Mouse (Mus musculus) liver, embryonic 14.5 days (tissue): ENCODE measurements at regions not wholly inside any gene's neighbourhood (a gene's known extent, or its start where the extent isn't known, plus 50 kb on each side); places are given as distances from the start of the nearest gene placed in this dataset.

ENCODE experiments used
- ATAC-seq: fragments of 200-750 bp; cut with Nextera tagmentation; 2 replicates; pipeline ENCODE4 v1.8.0; 2017; ENCODE audit warnings: moderate number of reproducible peaks, mild to moderate bottlenecking, moderate library complexity; ENCODE audit not compliant: insufficient read depth
- DNase-seq, 3 experiments: peaks; one replicate each; pipeline ENCODE4 v3.0.0-alpha.2; 2012 to 2013; ENCODE audit warnings: low read depth in 3 of 3, low spot score in 3 of 3
- H3K27ac ChIP-seq: fragments of 300-500 bp; sonication (generic); 2 replicates; pipeline ENCODE4 v1.5.1; 2014; ENCODE audit warnings: moderate library complexity, mild to moderate bottlenecking, control low read depth, inconsistent platforms
- H3K27me3 ChIP-seq: fragments of 300-500 bp; sonication (generic); 2 replicates; pipeline ENCODE4 v1.6.1; 2014; ENCODE audit warnings: mild to moderate bottlenecking, low read length, moderate library complexity; ENCODE audit not compliant: control insufficient read depth, insufficient read depth
- H3K36me3 ChIP-seq: fragments of 300-500 bp; sonication (generic); replicated peaks from 2 replicates; pipeline ENCODE4 v1.6.1; 2014; ENCODE audit warnings: low read depth; ENCODE audit not compliant: control insufficient read depth, insufficient read depth
- H3K4me1 ChIP-seq, 2 experiments: fragments of 200-500 bp in 1 of 2; fragments of 300-500 bp in 1 of 2; sonication (generic) in 1 of 2; replicated peaks; 2 replicates each; pipeline ENCODE4 v1.6.1; 2012 to 2014; ENCODE audit warnings: antibody characterized with exemption in 1 of 2, inconsistent platforms in 1 of 2, low read length in 1 of 2; ENCODE audit not compliant: control insufficient read depth in 2 of 2, insufficient read depth in 2 of 2
- H3K4me2 ChIP-seq: fragments of 300-500 bp; sonication (generic); 2 replicates; pipeline ENCODE4 v1.6.1; 2014; ENCODE audit warnings: low read depth, mild to moderate bottlenecking, control low read depth, moderate library complexity
- H3K4me3 ChIP-seq, 2 experiments: fragments of 200-500 bp in 1 of 2; fragments of 300-500 bp in 1 of 2; sonication (generic) in 1 of 2; 2 replicates each; pipeline ENCODE4 v1.5.1; 2012 to 2014; ENCODE audit warnings: low read depth in 2 of 2, low read length in 2 of 2, mild to moderate bottlenecking in 2 of 2, control low read depth in 1 of 2, inconsistent platforms in 1 of 2, moderate library complexity in 1 of 2; ENCODE audit not compliant: insufficient read depth in 1 of 2
- H3K9ac ChIP-seq: fragments of 300-500 bp; sonication (generic); replicated peaks from 2 replicates; pipeline ENCODE4 v1.6.1; 2014; ENCODE audit warnings: mild to moderate bottlenecking, control low read depth, moderate library complexity
- H3K9me3 ChIP-seq: fragments of 300-500 bp; sonication (generic); 2 replicates; pipeline ENCODE4 v1.6.1; 2016; ENCODE audit warnings: low read length, mixed read lengths; ENCODE audit not compliant: control insufficient read depth
- CTCF ChIP-seq: IDR thresholded peaks from 2 replicates; pipeline ENCODE4 v1.5.1; 2016; ENCODE audit warnings: antibody characterized with exemption, low read depth, control low read depth
- EP300 ChIP-seq: IDR thresholded peaks from 2 replicates; pipeline ENCODE4 v1.6.1; 2016; ENCODE audit warnings: antibody characterized with exemption, low read depth
- WGBS: fragments of 180-500 bp; shearing (Covaris S2); extraction: QIAGEN DNeasy Blood & Tissue Kit; methylation state at CpG from one replicate; pipeline ENCODE4 v1.1.7; 2014; ENCODE audit not compliant: insufficient replicate concordance; 5-methylcytosine and 5-hydroxymethylcytosine counted together

DNA sequence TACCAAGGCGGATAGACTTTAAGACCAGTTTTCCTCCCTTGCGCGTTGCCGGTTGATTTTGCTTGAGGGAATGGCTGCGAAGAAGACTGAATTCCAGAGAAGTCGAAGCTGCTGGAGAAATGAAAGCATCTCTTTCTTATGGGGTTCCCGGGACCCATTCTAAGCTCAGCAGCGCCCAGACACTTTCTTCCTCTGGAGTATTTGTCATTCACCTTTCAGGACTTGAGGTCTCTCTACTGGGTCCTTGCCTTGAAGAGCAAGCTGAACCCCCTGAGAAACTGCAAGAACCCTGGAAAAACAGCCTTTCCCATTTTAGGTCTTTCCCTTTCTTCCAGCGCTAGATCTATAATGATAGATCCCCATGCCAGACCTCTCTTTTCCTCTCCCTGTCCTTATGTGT lies 126.7 kb upstream of the Dpyd start:
- DNase-seq (no peak), ATAC-seq (no peak)
- no peak for TF ChIP-seq CTCF
- TF ChIP-seq EP300 = no peak
- H3K27me3 ChIP-seq = peaks cover 10% of the 10 kb centered on the region
- H3K4me3 ChIP-seq = no peak overlapping the region
- no peaks in the 10 kb centered on the region for H3K9me3 ChIP-seq
- H3K9ac ChIP-seq = no peak overlapping the region
- 11% methylated on average over 9 of the region's 9 CpGs for WGBS
- no peak overlapping the region for H3K4me2 ChIP-seq
- H3K36me3 ChIP-seq = no peaks in the 10 kb centered on the region
- no peak overlapping the region for H3K27ac ChIP-seq
- H3K4me1 ChIP-seq = no peaks in the 10 kb centered on the region

DNA sequence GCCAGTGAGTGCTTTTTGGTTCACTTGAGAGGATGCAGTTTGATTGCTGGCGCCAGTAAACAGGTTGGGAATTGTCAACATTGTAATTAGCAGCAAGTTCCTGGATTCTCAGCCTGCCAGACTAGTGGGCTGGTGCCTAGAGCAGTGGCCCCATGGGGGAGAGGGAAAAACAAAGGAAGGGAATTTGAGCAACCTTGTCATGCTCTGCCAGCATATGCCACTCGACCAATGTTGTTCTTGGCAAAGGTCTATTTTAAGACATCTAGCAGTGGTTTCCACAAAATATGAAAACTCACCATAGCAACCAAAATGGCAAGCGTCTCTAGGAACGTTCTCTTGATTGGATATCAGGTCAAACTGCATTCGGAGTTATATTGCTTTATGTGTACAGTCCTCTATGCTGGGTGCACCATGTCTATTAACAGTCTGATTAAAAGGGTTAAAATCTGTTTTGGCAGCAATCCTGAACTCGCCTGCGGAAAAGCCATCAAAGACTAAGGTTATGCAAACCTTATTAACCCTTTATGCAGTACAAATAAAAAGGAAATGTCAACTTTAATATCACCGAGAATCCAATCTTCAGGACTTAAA lies 118.1 kb upstream of the Dpyd start:
- H3K4me2 ChIP-seq = no peak overlapping the region
- ATAC-seq (no peak), DNase-seq (no peak)
- H3K27me3 ChIP-seq = no peaks in the 10 kb centered on the region
- H3K4me1 ChIP-seq = no peaks in the 10 kb centered on the region
- TF ChIP-seq EP300 (no peak), CTCF (no peak)
- 46% methylated on average over 8 of the region's 8 CpGs for WGBS
- H3K9ac ChIP-seq = no peak overlapping the region
- H3K4me3 ChIP-seq = no peak overlapping the region
- H3K36me3 ChIP-seq = no peaks in the 10 kb centered on the region
- H3K9me3 ChIP-seq = no peaks in the 10 kb centered on the region
- H3K27ac ChIP-seq = no peak overlapping the region

DNA sequence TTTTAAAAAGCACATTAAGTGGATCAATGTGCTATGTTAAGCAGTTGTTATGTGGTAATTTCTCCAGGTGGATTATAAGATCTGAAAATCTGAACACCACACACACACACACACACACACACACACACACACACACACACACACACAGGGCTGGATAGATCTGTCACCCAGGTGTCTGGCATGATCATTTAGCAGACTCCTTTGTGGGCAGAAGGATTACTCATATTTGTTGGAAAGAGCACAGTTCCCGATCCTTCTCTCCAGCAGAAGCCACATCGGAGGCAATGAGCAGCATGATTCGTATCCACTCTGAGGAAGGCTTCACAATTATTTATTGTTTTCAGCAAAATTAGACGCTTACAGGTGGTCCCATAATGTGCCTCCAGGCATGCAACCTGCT lies 116.6 kb upstream of the Dpyd start:
- H3K36me3 ChIP-seq = no peaks in the 10 kb centered on the region
- no peak overlapping the region for H3K4me3 ChIP-seq
- TF ChIP-seq CTCF = no peak
- TF ChIP-seq EP300 = no peak
- no peak overlapping the region for H3K27ac ChIP-seq
- H3K4me2 ChIP-seq = no peak overlapping the region
- no peak for ATAC-seq
- DNase-seq = no peak
- H3K9ac ChIP-seq = no peak overlapping the region
- no peaks in the 10 kb centered on the region for H3K4me1 ChIP-seq
- H3K9me3 ChIP-seq = no peaks in the 10 kb centered on the region
- WGBS = 76% methylated on average over 4 of the region's 4 CpGs
- no peaks in the 10 kb centered on the region for H3K27me3 ChIP-seq

DNA sequence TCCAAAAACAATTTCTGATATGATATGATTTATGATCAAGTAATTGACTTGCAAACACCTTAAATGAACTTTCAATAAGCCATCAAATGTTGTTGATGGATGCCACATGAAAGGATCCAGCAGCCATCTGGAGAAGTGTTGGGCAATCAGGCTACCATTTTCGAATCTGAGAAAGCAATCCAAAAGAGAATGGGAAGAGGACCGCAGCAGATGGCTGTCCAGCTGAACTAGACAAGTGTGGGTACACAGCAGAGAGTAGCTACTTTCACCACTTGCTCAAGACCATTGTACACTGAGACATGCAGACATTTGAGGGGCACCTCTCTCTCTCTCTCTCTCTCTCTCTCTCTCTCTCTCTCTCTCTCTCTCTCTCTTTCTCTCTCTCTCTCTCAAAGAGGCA lies 102.3 kb upstream of the Dpyd start:
- no peak for TF ChIP-seq CTCF
- TF ChIP-seq EP300 = no peak
- Histone ChIP-seq H3K9ac (no peak overlapping the region), H3K9me3 (no peaks in the 10 kb centered on the region), H3K4me1 (no peaks in the 10 kb centered on the region), H3K27me3 (no peaks in the 10 kb centered on the region), H3K4me2 (no peak overlapping the region), H3K36me3 (no peaks in the 10 kb centered on the region), H3K4me3 (no peak overlapping the region), H3K27ac (no peak overlapping the region)
- DNase-seq (no peak), ATAC-seq (no peak)
- 46% methylated on average over 2 of the region's 2 CpGs for WGBS

- H3K27me3 ChIP-seq = no peaks in the 10 kb centered on the region
- H3K4me2 ChIP-seq = no peak overlapping the region
- WGBS = 70% methylated on average over 2 of the region's 2 CpGs
- DNase-seq (no peak), ATAC-seq (no peak)
- H3K4me3 ChIP-seq = no peak overlapping the region
- no peak overlapping the region for H3K9ac ChIP-seq
- H3K27ac ChIP-seq = no peak overlapping the region
- no peaks in the 10 kb centered on the region for H3K9me3 ChIP-seq
- TF ChIP-seq CTCF (no peak), EP300 (no peak)
- H3K4me1 ChIP-seq = no peaks in the 10 kb centered on the region
- no peaks in the 10 kb centered on the region for H3K36me3 ChIP-seq
Observed at GRCm38 (mm10) chr3:118465611-118466010, 96.3 kb upstream of the Dpyd start.
